Mouse (Mus musculus) kidney, embryonic 15.5 days (tissue): ENCODE measurements around the gene Olfr311. TPM values are rescaled to one million over a fixed set of nuclear protein-coding genes. Genes with fewer than 3 reads are reported as not detected.
A peak's percentile ranks its signal among the peaks of the same experiment; 100 is the strongest.
"Not testable (repeated sequence)": the region's sequence is repeated elsewhere in the genome, so short reads cannot be mapped to it uniquely, and the experiment has no call there.

ENCODE experiments used
- ATAC-seq: fragments of 200-750 bp; cut with Nextera tagmentation; replicated peaks from 2 replicates; pipeline ENCODE4 v1.8.0; 2017; ENCODE audit warnings: moderate TSS enrichment; ENCODE audit not compliant: low FRiP score
- H3K27ac ChIP-seq: fragments of 300-500 bp; sonication (generic); 2 replicates; pipeline ENCODE4 v1.5.1; 2015; ENCODE audit warnings: mild to moderate bottlenecking, inconsistent platforms
- H3K27me3 ChIP-seq: fragments of 300-500 bp; sonication (generic); 2 replicates; pipeline ENCODE4 v1.6.1; 2015; ENCODE audit warnings: inconsistent platforms
- H3K36me3 ChIP-seq: fragments of 300-500 bp; sonication (generic); 2 replicates; pipeline ENCODE4 v1.6.1; 2015; ENCODE audit warnings: inconsistent platforms
- H3K4me1 ChIP-seq: fragments of 300-500 bp; sonication (generic); 2 replicates; pipeline ENCODE4 v1.6.1; 2015; ENCODE audit warnings: inconsistent platforms
- H3K4me2 ChIP-seq: fragments of 300-500 bp; sonication (generic); 2 replicates; pipeline ENCODE4 v1.6.1; 2015; ENCODE audit warnings: moderate library complexity, mild to moderate bottlenecking, inconsistent platforms
- H3K4me3 ChIP-seq: fragments of 300-500 bp; sonication (generic); replicated peaks from 2 replicates; pipeline ENCODE4 v1.5.1; 2015; ENCODE audit warnings: mild to moderate bottlenecking, inconsistent platforms
- H3K9ac ChIP-seq: fragments of 300-500 bp; sonication (generic); 2 replicates; pipeline ENCODE4 v1.6.1; 2015; ENCODE audit warnings: mild to moderate bottlenecking, inconsistent platforms
- H3K9me3 ChIP-seq: fragments of 300-500 bp; sonication (generic); replicated peaks from 2 replicates; pipeline ENCODE4 v1.6.1; 2016; ENCODE audit warnings: inconsistent platforms
- WGBS: fragments of 180-500 bp; shearing (Covaris S2); methylation state at CpG from one replicate; pipeline ENCODE4 v1.1.7; 2015; ENCODE audit warnings: mixed read lengths; 5-methylcytosine and 5-hydroxymethylcytosine counted together
- polyA plus RNA-seq: library from polyadenylated mRNA; unstranded; fragments of >200 nt; fragmentation: Nextera tagmentation; extraction: Ambion mirVana; gene quantifications from 2 replicates; pipeline ENCODE4 v1.2.1, GENCODE M21; 2015

Olfr311 gene
- polyA plus RNA-seq, 1 experiment from 2014 or later = not detected

DNA sequence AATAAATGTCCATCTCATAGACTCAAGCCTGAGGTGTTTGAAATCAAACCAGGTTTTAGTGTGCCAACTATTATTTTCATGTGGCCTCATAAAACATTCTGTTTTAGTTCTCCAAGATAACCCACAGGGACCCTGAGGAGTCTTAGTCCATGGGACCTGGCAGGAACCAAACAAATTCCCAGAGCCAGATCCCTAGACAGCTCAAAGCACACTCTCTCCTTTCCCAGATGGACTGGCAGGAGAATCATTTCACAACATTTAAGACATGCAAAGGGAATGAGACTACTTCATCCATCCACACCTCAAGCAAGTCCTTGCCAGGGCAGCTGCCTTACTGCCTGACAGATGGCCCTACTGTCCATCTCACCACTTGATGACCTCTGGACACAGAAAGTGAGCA, 10.1 kb upstream of the Olfr311 start, which contains the start of gene Olfr312:
Olfr312 (plus strand) TSS at position 301 of the 400 bp plus-strand sequence.
- not testable (repeated sequence) for ATAC-seq, H3K27ac ChIP-seq, H3K4me1 ChIP-seq, H3K9ac ChIP-seq, H3K36me3 ChIP-seq, H3K9me3 ChIP-seq, H3K4me3 ChIP-seq, H3K27me3 ChIP-seq, H3K4me2 ChIP-seq

DNA sequence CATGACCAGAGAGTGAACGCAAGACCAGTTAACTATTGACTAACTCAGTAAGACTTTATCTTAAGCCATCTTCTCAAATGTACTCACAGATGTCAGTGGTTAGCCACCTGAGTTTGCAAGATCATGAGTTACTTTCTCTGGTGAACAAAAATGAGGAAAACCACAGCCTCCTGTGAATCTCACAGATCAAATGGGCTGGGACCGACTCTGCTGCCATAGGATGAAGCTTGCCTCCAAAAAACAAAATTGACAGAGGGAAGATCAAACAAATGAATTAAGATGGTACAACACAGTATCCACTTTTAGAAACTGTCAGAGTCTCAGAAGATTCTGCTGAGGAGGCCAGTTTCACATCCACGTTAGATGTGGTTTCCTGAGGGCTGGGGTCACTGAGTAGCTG, 9.3 kb upstream of the Olfr311 start:
- no peak overlapping the region for H3K4me2 ChIP-seq
- 0 out of 2 replicates have a peak, but pooled peaks cover 6% of the 10 kb centered on the region for H3K27me3 ChIP-seq
- H3K9me3 ChIP-seq = no peaks in the 10 kb centered on the region
- no peak overlapping the region for H3K9ac ChIP-seq
- WGBS = 74% methylated on average over 3 of the region's 3 CpGs
- H3K36me3 ChIP-seq = no peaks in the 10 kb centered on the region
- ATAC-seq = no peak
- no peak overlapping the region for H3K4me3 ChIP-seq
- H3K4me1 ChIP-seq = no peaks in the 10 kb centered on the region
- no peak overlapping the region for H3K27ac ChIP-seq

DNA sequence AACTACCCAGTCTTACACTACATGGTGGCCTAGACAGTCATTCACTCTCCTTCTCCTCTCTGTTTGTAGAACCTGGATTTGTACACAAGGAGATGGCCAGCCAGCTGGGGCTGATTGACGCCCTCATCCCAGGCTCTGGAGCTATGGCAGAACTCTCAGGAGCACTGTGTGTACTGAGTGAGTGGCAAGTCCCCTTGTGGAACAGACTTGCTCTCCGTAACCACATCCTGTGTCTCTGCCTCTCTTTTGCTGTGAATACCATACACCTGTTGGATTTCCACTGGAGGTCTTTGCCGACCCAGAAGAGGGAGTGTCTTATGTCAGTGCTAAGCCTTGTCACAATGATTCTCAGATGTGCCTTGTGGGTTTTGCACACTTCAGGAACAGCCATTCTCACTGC, 6.5 kb upstream of the Olfr311 start:
- H3K9me3 ChIP-seq, H3K4me1 ChIP-seq, H3K27ac ChIP-seq, ATAC-seq, H3K36me3 ChIP-seq, H3K4me2 ChIP-seq, H3K27me3 ChIP-seq, H3K4me3 ChIP-seq, H3K9ac ChIP-seq: not testable (repeated sequence)
- 87% methylated on average over 3 of the region's 3 CpGs for WGBS

DNA sequence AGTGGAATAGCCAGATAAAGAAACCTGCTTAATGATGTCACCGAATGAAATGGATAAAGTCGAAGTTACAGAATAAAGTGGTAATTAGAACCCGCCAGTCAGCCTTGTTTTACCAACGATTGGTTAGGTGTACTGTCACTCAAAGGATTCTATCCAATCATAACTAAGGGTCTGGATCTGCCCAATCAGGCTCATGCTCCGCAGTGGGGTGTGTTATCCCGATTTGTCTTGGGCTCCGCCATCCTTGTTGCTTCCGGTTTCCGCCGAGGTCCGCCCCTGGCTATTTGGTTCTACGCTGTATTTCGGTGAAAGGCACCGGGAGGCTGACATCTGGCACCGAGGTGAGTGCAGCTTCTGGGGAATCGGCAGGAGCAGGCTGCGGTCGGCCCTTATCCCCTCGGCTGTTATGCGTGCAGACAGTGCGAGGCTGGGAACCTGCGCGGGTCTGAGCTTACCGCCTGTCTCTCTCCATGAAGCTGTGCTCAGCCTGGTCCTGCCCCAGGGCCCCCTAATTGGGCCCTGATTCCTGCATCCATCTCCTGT, 7.9 kb downstream of the Olfr311 start, which contains the start of gene Gm12258:
Gm12258 (plus strand) TSS at position 240 of the 543 bp plus-strand sequence.
- Histone ChIP-seq H3K27ac (peak within 1 kb of the TSS; percentile 72), H3K9ac (peak within 1 kb of the TSS; percentile 75), H3K4me2 (peak within 1 kb of the TSS; percentile 88), H3K36me3 (peaks cover 21% of the 10 kb centered on the region), H3K9me3 (no peaks in the 10 kb centered on the region), H3K4me3 (peak within 1 kb of the TSS; percentile 82), H3K27me3 (no peaks in the 10 kb centered on the region), H3K4me1 (peaks cover 11% of the 10 kb centered on the region)
- WGBS = under 1% methylated on average over 24 of the region's 24 CpGs
- ATAC-seq = peak; percentile 100

DNA sequence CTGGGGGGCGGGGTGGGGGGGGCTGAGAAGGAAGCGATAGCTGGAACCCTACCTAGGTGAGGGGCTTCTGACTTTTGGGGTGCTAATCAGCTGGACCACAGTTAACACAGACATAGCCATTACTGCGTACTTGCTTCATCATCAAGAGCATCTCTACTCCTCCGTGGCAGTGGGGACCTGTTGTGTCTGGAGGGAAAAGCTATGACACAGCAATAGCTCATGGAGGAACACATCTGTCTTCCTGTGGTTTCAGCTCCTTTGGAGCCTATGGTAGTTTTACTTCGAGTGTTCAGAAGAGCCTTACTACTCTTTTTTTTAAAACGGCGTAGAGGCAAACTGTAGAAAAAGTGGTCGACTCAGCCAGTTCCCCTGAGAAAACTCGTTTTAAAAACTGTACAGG, 8.6 kb downstream of the Olfr311 start:
- H3K27ac ChIP-seq = no peak overlapping the region
- H3K9ac ChIP-seq = peak overlapping the region; percentile 75
- no peak; the same call in 1 of the 2 replicates for ATAC-seq
- peaks cover 24% of the 10 kb centered on the region for H3K36me3 ChIP-seq
- no peaks in the 10 kb centered on the region for H3K27me3 ChIP-seq
- no peaks in the 10 kb centered on the region for H3K9me3 ChIP-seq
- H3K4me3 ChIP-seq = peak overlapping the region; percentile 82
- H3K4me2 ChIP-seq = peak overlapping the region; percentile 88
- WGBS = 42% methylated on average over 9 of the region's 9 CpGs
- peaks cover 11% of the 10 kb centered on the region for H3K4me1 ChIP-seq

DNA sequence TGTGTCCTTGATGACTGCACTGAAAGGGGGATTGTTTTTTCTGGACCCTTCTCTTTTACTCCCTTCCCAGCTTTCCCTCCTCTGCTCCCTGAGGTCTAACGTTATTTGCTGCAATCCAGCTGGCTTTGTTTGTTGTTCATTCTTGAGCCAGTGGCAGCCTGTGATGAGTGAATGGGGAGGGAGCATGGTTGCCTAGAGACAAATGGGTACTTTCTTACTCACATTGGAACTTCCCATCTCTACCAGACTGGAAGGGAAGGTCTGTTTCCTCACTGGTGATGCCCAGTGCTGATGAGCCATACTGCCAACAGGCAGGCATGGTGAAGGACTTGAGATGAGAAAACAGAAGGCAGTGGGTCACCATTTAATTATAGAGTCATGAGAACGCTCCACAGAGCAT, 10.7 kb downstream of the Olfr311 start:
- H3K4me2 ChIP-seq = no peak overlapping the region
- no peak for ATAC-seq
- no peak overlapping the region for H3K9ac ChIP-seq
- 74% methylated on average over 2 of the region's 2 CpGs for WGBS
- no peaks in the 10 kb centered on the region for H3K27me3 ChIP-seq
- H3K4me3 ChIP-seq = no peak overlapping the region
- peaks cover 11% of the 10 kb centered on the region for H3K4me1 ChIP-seq
- no peak overlapping the region for H3K27ac ChIP-seq
- no peaks in the 10 kb centered on the region for H3K9me3 ChIP-seq
- peaks cover 28% of the 10 kb centered on the region for H3K36me3 ChIP-seq

DNA sequence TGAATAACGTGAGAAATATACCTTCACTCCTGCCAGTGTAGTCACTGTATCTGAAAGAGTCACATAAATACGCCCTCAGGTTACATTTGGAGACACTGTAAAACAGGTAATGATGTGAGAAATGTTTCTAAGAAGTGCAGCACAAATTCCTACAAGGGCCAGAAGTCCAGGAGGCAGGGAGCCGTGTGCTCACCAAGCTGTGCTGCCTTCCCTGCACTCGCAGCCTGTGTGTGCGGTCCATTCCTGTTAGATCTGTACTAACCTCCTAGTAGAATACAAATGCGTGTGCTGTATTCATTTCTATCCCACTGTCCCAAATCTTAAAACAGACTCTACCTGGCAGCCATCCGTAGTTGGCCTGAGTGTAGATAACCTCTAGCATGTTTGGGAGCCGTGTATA, 21.7 kb downstream of the Olfr311 start:
- Histone ChIP-seq H3K4me3 (no peak overlapping the region), H3K36me3 (peaks cover 55% of the 10 kb centered on the region), H3K27ac (no peak overlapping the region), H3K27me3 (no peaks in the 10 kb centered on the region), H3K4me2 (no peak overlapping the region), H3K4me1 (no peaks in the 10 kb centered on the region), H3K9me3 (peaks cover 29% of the 10 kb centered on the region), H3K9ac (no peak overlapping the region)
- WGBS = 95% methylated on average over 8 of the region's 8 CpGs
- no peak for ATAC-seq

DNA sequence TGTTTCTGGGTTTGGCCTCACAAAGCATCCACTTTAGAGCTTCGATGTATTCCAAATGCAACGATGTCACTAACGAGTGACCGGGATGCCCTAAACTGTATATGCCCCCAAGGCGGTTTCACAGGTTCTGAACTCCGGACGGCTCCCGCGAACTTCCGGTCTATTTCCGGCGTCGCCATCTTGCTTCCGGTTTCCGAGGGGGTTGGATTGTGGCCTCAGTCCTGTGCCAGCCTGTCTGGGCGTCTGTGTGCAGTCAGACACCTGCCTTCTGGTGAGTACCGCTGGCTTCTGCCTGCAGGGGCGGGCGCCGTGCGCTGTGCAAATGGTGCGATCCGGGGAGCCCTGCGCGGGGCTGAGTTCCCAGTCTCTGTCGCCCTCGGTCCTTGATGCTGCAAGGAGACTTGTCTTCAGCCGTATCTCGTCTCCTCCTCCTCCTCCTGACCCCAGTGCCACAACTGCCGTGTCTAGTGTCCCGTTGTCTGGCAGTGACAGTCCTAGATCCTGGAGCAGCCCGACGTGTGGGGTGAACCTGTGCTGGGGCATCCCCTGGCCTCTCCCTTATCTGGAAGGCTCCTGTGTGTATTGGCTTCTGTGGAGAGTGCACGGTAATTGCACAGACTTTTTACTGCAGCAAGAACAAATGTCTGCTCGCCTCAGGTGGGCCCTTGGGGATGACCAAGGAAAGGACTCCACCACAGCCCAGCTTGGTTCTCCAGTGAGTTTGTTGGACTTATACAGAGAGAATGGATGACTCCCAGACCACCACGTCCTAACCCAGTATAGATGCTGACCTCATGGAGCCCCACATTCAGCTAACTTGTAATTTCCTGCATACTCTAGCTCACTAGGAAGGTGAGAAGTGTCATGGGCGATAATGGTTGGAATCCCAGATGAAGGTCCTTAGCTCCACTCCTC, 28.2 kb downstream of the Olfr311 start, which contains the start of gene 2810021J22Rik:
2810021J22Rik (plus strand) TSS at position 178 of the 915 bp plus-strand sequence.
- H3K4me2 ChIP-seq = peak within 1 kb of the TSS; percentile 70
- H3K9ac ChIP-seq = peak within 1 kb of the TSS; percentile 70
- no peaks in the 10 kb centered on the region for H3K27me3 ChIP-seq
- H3K36me3 ChIP-seq = peaks cover 26% of the 10 kb centered on the region
- H3K4me1 ChIP-seq = peaks cover 12% of the 10 kb centered on the region
- H3K9me3 ChIP-seq = no peaks in the 10 kb centered on the region
- peak; percentile 88 for ATAC-seq
- WGBS = 4% methylated on average over 37 of the region's 37 CpGs
- peak within 1 kb of the TSS; percentile 77 for H3K4me3 ChIP-seq
- peak within 1 kb of the TSS; percentile 88 for H3K27ac ChIP-seq

DNA sequence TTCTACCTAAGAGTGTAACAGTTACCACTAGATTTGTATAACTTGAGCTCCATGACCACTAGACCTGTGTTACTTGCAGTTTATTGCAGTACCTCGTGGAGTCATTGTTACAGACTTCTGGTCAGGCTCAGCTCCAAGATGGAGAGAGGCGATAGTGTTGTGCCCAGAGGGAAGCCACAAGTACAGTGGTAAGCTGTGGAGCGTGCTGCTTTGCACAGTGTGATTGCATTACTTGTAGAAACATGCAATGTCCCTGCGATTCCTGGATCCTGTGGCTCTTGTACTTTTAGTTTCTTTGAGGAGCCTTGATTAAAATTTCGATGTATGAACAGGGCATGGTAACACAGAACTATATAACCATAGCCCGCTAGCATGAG, 28.9 kb downstream of the Olfr311 start:
- no peaks in the 10 kb centered on the region for H3K9me3 ChIP-seq
- peaks cover 12% of the 10 kb centered on the region for H3K4me1 ChIP-seq
- peak overlapping the region; percentile 70 for H3K4me2 ChIP-seq
- no peak for ATAC-seq
- H3K9ac ChIP-seq = peak overlapping the region; percentile 70
- 73% methylated on average over 6 of the region's 6 CpGs for WGBS
- H3K4me3 ChIP-seq = peak overlapping the region; percentile 77
- no peaks in the 10 kb centered on the region for H3K27me3 ChIP-seq
- H3K36me3 ChIP-seq = peaks cover 26% of the 10 kb centered on the region
- H3K27ac ChIP-seq = peak overlapping the region; percentile 88

DNA sequence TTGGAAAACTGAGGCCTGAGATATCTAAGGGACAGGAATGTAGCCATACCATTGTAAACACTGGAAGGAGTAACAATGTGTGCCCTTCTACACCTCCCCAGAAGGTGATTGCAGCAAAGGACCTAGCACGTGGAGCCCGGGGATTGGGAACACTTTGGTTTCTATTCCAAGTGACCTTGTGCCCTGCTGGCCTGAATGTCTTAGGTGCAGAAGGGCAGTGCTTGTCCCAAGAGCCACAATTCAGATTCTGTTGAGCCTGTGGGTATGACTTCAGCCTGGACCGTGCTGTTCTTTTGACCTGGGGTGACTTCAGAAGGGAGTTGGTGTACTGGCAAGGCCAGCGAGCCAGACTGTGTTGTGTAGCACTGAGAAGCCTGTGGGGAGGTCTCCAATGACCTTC, 31.9 kb downstream of the Olfr311 start:
- Histone ChIP-seq H3K36me3 (peaks cover 38% of the 10 kb centered on the region), H3K9me3 (no peaks in the 10 kb centered on the region), H3K27me3 (no peaks in the 10 kb centered on the region), H3K4me2 (no peak overlapping the region), H3K27ac (no peak overlapping the region), H3K4me1 (peaks cover 12% of the 10 kb centered on the region), H3K9ac (no peak overlapping the region), H3K4me3 (no peak overlapping the region)
- WGBS = 83% methylated on average over 4 of the region's 4 CpGs
- ATAC-seq = no peak

DNA sequence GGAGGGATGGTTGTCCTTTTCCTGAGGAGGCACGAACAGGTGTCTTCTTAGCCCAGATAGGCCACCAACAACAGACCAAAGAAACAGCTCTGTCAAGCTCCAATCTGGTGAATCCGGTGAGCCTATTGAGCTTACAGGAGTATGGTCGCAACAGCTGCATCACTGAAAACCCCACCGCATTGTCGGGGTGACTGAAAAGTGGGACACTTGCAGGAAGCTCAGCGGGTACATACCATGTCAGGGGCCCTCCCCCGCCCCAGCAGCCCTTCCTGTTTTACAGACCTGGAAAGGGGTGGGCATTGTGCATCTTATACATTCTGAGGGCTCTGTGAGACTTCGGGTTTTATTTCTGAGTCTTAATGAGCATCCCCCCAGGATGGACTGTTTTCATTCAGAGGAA, 44.7 kb downstream of the Olfr311 start:
- H3K27ac ChIP-seq = no peak overlapping the region
- H3K9ac ChIP-seq = no peak overlapping the region
- WGBS = 85% methylated on average over 8 of the region's 8 CpGs
- H3K9me3 ChIP-seq = no peaks in the 10 kb centered on the region
- no peak for ATAC-seq
- H3K4me1 ChIP-seq = no peaks in the 10 kb centered on the region
- H3K36me3 ChIP-seq = peaks cover 50% of the 10 kb centered on the region
- no peak overlapping the region for H3K4me2 ChIP-seq
- H3K27me3 ChIP-seq = no peaks in the 10 kb centered on the region
- H3K4me3 ChIP-seq = no peak overlapping the region

DNA sequence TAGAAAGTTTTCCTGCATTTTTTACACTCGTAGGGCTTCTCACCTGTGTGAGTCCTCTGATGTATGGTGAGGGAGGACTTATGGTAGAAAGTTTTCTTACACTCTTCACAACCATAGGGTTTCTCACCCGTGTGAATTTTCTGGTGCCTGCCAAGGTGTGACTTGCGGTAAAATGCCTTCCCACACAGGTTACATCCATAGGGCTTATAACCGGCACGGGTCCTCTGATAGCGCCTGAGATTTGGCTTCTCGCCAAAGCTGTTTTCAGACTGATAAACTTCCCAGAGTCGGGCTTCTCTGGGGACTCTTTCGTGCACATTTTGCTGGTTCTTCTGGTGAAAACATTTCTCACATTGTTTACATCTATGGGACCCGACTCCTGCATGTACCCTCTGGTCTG, 51.5 kb downstream of the Olfr311 start:
- no peak overlapping the region for H3K4me2 ChIP-seq
- H3K4me1 ChIP-seq = no peaks in the 10 kb centered on the region
- H3K4me3 ChIP-seq = no peak overlapping the region
- H3K36me3 ChIP-seq = peaks cover 70% of the 10 kb centered on the region
- no peaks in the 10 kb centered on the region for H3K9me3 ChIP-seq
- ATAC-seq = no peak
- no peak overlapping the region for H3K27ac ChIP-seq
- H3K9ac ChIP-seq = no peak overlapping the region
- no peaks in the 10 kb centered on the region for H3K27me3 ChIP-seq
- 92% methylated on average over 10 of the region's 10 CpGs for WGBS
